Mouse (Mus musculus) heart, postnatal 0 days (tissue): ENCODE measurements around the gene Bst2. TPM values are rescaled to one million over a fixed set of nuclear protein-coding genes. Genes with fewer than 3 reads are reported as not detected.
A peak's percentile ranks its signal among the peaks of the same experiment; 100 is the strongest.

Source experiments
- ATAC-seq: fragments of 200-750 bp; cut with Nextera tagmentation; 2 replicates; pipeline ENCODE4 v1.8.0; 2017; ENCODE audit warnings: low read depth, moderate number of reproducible peaks, moderate library complexity; ENCODE audit not compliant: insufficient read depth
- DNase-seq: peaks from one replicate; pipeline ENCODE4 v3.0.0-alpha.2; 2016; ENCODE audit warnings: low spot score
- H3K27ac ChIP-seq: fragments of 300-500 bp; sonication (generic); 2 replicates; pipeline ENCODE4 v1.5.1; 2014; ENCODE audit warnings: low read depth, mild to moderate bottlenecking
- H3K27me3 ChIP-seq: fragments of 300-500 bp; sonication (generic); 2 replicates; pipeline ENCODE4 v1.6.1; 2014; ENCODE audit warnings: low read length, mixed read lengths; ENCODE audit not compliant: control insufficient read depth, insufficient read depth
- H3K36me3 ChIP-seq: fragments of 300-500 bp; sonication (generic); replicated peaks from 2 replicates; pipeline ENCODE4 v1.6.1; 2014; ENCODE audit warnings: low read length, mixed read lengths; ENCODE audit not compliant: control insufficient read depth, insufficient read depth
- H3K4me1 ChIP-seq: fragments of 300-500 bp; sonication (generic); 2 replicates; pipeline ENCODE4 v1.6.1; 2014; ENCODE audit warnings: antibody characterized with exemption; ENCODE audit not compliant: control insufficient read depth, insufficient read depth
- H3K4me2 ChIP-seq: fragments of 300-500 bp; sonication (generic); 2 replicates; pipeline ENCODE4 v1.6.1; 2014; ENCODE audit warnings: low read depth, mild to moderate bottlenecking, low read length, moderate library complexity
- H3K4me3 ChIP-seq: fragments of 300-500 bp; sonication (generic); 2 replicates; pipeline ENCODE4 v1.5.1; 2014; ENCODE audit warnings: low read depth, low read length
- H3K9ac ChIP-seq: fragments of 300-500 bp; sonication (generic); replicated peaks from 2 replicates; pipeline ENCODE4 v1.6.1; 2014; ENCODE audit warnings: low read depth, low read length, mixed read lengths
- H3K9me3 ChIP-seq: fragments of 300-500 bp; sonication (generic); replicated peaks from 2 replicates; pipeline ENCODE4 v1.6.1; 2016; ENCODE audit warnings: low read length; ENCODE audit not compliant: control insufficient read depth
- CTCF ChIP-seq: IDR thresholded peaks from 2 replicates; pipeline ENCODE4 v1.5.1; 2016; ENCODE audit warnings: antibody characterized with exemption, control low read depth, low read depth
- EP300 ChIP-seq: IDR thresholded peaks from 2 replicates; pipeline ENCODE4 v1.6.1; 2016; ENCODE audit warnings: antibody characterized with exemption, low read depth
- WGBS: fragments of 180-500 bp; shearing (Covaris S2); extraction: QIAGEN DNeasy Blood & Tissue Kit; methylation state at CpG from one replicate; pipeline ENCODE4 v1.1.7; 2014; 5-methylcytosine and 5-hydroxymethylcytosine counted together
- polyA plus RNA-seq: library from polyadenylated mRNA; unstranded; fragments of >200 nt; fragmentation: Nextera tagmentation; extraction: Ambion mirVana; gene quantifications from 2 replicates; pipeline ENCODE4 v1.2.1, GENCODE M21; 2015
- total RNA-seq: library from RNA; depleted of rRNA; stranded (reverse); fragments of >200 nt; gene quantifications from 2 replicates; pipeline ENCODE4 v1.2.3, GENCODE M21; 2014; ENCODE audit warnings: low replicate concordance

Gene Bst2
- total and polyA plus RNA-seq, 2 experiments from 2014 or later, result 43.3 to 101 TPM

GRCm38 (mm10) chr8:71558958-71559690, 21.9 kb upstream of the Bst2 start:
- H3K27me3 ChIP-seq, result peaks cover 53% of the 10 kb centered on the region
- H3K27ac ChIP-seq, result no peak overlapping the region
- H3K9me3 ChIP-seq, result no peaks in the 10 kb centered on the region
- 5% methylated on average over 24 of the region's 24 CpGs for WGBS
- TF ChIP-seq EP300 (no peak), CTCF (no peak)
- H3K9ac ChIP-seq, result 0 out of 2 replicates have a peak overlapping the region, but pooled peaks have one; percentile 20
- no peaks in the 10 kb centered on the region for H3K36me3 ChIP-seq
- no peak for ATAC-seq
- 0 out of 2 replicates have a peak, but pooled peaks cover 4% of the 10 kb centered on the region for H3K4me1 ChIP-seq
- DNase-seq, result no peak
- peak overlapping the region; percentile 46 for H3K4me3 ChIP-seq
- H3K4me2 ChIP-seq, result peak overlapping the region; percentile 67

- Histone ChIP-seq H3K4me2 (peak within 1 kb of the TSS; percentile 67), H3K27ac (no peak within 1 kb of the TSS; the same call in 1 of the 2 replicates), H3K4me1 (0 out of 2 replicates have a peak, but pooled peaks cover 4% of the 10 kb centered on the region), H3K4me3 (peak within 1 kb of the TSS; percentile 46), H3K9ac (0 out of 2 replicates have a peak within 1 kb of the TSS, but pooled peaks have one; percentile 20), H3K36me3 (no peaks in the 10 kb centered on the region), H3K27me3 (peaks cover 53% of the 10 kb centered on the region), H3K9me3 (no peaks in the 10 kb centered on the region)
- no peak for TF ChIP-seq EP300
- no peak for TF ChIP-seq CTCF
- ATAC-seq, result no peak
- WGBS, result 5% methylated on average over 62 of the region's 70 CpGs
- no peak for DNase-seq
These were observed 21.1 kb upstream of the Bst2 start, which contains the start of gene Tmem221 for GRCm38 (mm10) chr8:71558071-71558957. TSS of gene Tmem221 (minus strand) at chr8:71558871.

- no peak overlapping the region for H3K27ac ChIP-seq
- H3K4me2 ChIP-seq, result no peak overlapping the region
- ATAC-seq (peak; percentile 25), DNase-seq (no peak)
- H3K9me3 ChIP-seq, result no peaks in the 10 kb centered on the region
- peaks cover 25% of the 10 kb centered on the region for H3K27me3 ChIP-seq
- no peak overlapping the region for H3K9ac ChIP-seq
- WGBS, result 94% methylated on average over 2 of the region's 2 CpGs
- no peaks in the 10 kb centered on the region for H3K36me3 ChIP-seq
- H3K4me1 ChIP-seq, result 0 out of 2 replicates have a peak, but pooled peaks cover 4% of the 10 kb centered on the region
- TF ChIP-seq CTCF, result no peak
- no peak for TF ChIP-seq EP300
- H3K4me3 ChIP-seq, result no peak overlapping the region
These were observed 17.4 kb upstream of the Bst2 start for GRCm38 (mm10) chr8:71554644-71555043.

GRCm38 (mm10) chr8:71554001-71554400, 16.7 kb upstream of the Bst2 start:
- no peak overlapping the region for H3K9ac ChIP-seq
- H3K36me3 ChIP-seq, result no peaks in the 10 kb centered on the region
- TF ChIP-seq CTCF (no peak), EP300 (no peak)
- 64% methylated on average over 6 of the region's 6 CpGs for WGBS
- H3K27ac ChIP-seq, result peak overlapping the region; percentile 34; the same call in 1 of the 2 replicates
- peaks cover 18% of the 10 kb centered on the region for H3K27me3 ChIP-seq
- 0 out of 2 replicates have a peak, but pooled peaks cover 4% of the 10 kb centered on the region for H3K4me1 ChIP-seq
- no peak overlapping the region for H3K4me3 ChIP-seq
- DNase-seq, result no peak
- no peaks in the 10 kb centered on the region for H3K9me3 ChIP-seq
- no peak for ATAC-seq
- no peak overlapping the region for H3K4me2 ChIP-seq

- no peak for ATAC-seq
- TF ChIP-seq CTCF (no peak), EP300 (no peak)
- Histone ChIP-seq H3K4me3 (no peak overlapping the region), H3K27me3 (peaks cover 6% of the 10 kb centered on the region), H3K36me3 (peaks cover 9% of the 10 kb centered on the region), H3K4me2 (no peak overlapping the region), H3K9me3 (no peaks in the 10 kb centered on the region), H3K4me1 (no peaks in the 10 kb centered on the region), H3K9ac (no peak overlapping the region), H3K27ac (no peak overlapping the region)
- 60% methylated on average over 6 of the region's 6 CpGs for WGBS
- DNase-seq, result no peak
These were observed 15.5 kb upstream of the Bst2 start for GRCm38 (mm10) chr8:71552770-71553169.
